Mouse (Mus musculus): ENCODE measurements around the gene Plau. TPM values are rescaled to one million over a fixed set of nuclear protein-coding genes. Genes with fewer than 3 reads are reported as not detected.

The Plau gene
- total RNA-seq, 2 experiments from 2014 or later, result 6.5 to 9.6 TPM

DNA sequence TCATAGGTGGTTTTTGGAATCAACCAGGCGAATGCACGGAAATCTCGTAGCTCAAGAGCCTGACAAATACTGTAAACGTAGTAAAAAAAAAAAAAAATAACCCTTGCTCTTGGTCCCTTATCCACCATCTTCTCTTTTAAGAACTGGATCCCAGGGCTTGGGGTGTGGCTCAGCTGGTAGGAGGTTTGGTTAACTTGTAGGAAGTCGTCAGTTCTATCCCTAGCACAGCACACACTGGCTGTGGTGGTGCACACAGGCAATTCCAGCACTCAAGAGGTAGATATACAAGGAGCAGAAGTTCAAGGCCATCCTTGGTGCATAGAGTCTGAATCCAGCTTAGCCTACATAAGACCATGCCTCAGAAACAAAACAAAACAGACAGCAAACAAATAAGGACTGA lies 48.2 kb downstream of the Plau start:
- no peak for DNase-seq (ENCODE audit: extremely low spot score in 1 of 2, low spot score in 2 of 2)
- H3K4me3 ChIP-seq, result no peak overlapping the region
- intact Hi-C loops (cut with DNase I), result no loop called here
- TF ChIP-seq CTCF (IDR thresholded peaks at IDR 0.05), result no peak
- no peak overlapping the region for H3K27ac ChIP-seq

DNA sequence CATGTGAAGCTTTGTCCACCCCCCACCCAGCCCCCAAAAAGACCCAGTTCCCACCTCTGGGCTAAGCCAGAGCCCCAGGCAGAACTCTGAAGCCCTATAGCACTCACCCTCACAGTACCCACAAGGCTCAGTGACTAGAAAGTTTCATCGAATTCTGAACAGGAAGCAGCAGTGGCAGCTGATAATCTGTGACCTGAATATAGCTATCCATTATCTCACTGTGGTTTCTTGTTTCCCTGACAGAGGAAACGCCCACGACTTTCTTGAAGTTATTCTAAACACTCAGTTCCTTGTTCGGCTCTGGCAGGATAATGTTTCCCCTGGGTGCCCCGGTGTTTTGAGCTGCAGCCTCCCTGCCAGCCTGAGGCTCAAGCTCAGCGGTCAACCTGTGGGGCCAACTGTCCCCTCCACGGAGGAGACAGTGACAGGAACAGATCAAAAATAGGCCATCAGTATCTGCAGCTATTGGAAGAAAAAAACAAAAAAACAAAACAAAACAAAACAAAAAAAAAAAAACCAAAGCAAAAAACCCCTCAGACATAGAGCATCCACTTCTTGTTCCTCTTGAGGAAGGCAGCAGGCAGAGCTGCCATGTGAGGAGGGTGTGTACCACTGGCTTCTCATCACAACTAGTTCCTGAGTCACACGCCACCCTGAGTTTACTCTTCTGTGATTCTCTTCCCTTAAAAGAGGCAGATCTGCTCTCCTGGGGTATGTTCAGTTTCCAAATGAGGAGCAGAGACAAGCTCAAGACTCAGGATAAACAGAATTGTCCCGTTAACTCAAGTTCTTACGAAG lies 48.8 kb downstream of the Plau start:
- Histone ChIP-seq H3K27ac (no peak overlapping the region), H3K4me3 (no peak overlapping the region)
- intact Hi-C loops (cut with DNase I), result no loop called here
- no peak for DNase-seq (ENCODE audit: extremely low spot score in 1 of 2, low spot score in 2 of 2)
- no peak for TF ChIP-seq CTCF (IDR thresholded peaks at IDR 0.05)

DNA sequence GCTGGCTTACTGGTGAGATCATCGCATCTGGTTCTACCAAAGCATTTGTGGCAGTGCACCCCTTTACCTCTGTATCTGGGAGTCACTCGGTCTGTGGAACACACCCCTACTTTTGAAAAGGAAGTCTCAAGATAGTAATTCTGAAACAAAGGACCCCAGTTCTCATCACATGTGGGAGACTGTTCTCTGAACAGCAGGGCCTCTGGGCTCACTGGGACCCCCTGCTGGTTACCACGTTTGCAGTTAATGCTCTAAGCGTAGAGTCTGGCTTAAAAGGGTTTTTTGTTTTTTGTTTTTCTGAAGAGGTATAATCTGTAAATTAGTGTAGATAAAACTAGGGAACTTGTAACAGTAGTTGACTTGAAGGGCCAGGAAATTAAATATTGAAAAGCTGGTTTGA lies 49.8 kb downstream of the Plau start:
- intact Hi-C loops (cut with DNase I), result no loop called here
- Histone ChIP-seq H3K27ac (no peak overlapping the region), H3K4me3 (no peak overlapping the region)
- peak; percentile 64 for TF ChIP-seq CTCF (IDR thresholded peaks at IDR 0.05)
- DNase-seq (ENCODE audit: extremely low spot score in 1 of 2, low spot score in 2 of 2), result no peak

DNA sequence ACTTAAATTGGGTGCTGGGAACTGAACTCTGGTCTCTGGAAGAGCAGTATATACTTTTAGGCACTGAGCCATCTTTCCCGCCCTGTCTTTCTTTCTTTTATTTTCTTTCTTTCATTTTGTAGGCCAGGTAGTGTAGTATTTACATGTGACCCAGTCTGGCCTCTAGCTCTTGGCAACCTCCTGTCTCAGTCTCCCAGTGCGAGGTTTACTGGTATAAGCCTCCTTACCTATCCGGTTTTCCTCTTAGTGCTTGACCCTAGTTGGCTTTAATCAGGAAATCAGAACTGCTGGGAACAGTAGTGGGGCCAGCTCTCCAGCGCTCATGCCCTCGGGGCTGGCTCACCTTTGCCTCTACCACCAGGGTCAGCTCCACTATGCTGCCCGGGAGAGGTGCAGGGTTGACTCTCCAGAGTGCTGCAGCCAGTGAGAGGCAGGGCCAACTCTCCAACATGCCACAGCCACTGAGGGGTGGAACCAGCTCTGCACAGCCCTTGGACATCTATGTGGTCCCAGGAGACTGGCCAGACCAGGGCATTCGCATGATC lies 51.2 kb downstream of the Plau start:
- Histone ChIP-seq H3K27ac (no peak overlapping the region), H3K4me3 (no peak overlapping the region)
- no peak for DNase-seq (ENCODE audit: extremely low spot score in 1 of 2, low spot score in 2 of 2)
- intact Hi-C loops (cut with DNase I), result no loop called here
- no peak for TF ChIP-seq CTCF (IDR thresholded peaks at IDR 0.05)

DNA sequence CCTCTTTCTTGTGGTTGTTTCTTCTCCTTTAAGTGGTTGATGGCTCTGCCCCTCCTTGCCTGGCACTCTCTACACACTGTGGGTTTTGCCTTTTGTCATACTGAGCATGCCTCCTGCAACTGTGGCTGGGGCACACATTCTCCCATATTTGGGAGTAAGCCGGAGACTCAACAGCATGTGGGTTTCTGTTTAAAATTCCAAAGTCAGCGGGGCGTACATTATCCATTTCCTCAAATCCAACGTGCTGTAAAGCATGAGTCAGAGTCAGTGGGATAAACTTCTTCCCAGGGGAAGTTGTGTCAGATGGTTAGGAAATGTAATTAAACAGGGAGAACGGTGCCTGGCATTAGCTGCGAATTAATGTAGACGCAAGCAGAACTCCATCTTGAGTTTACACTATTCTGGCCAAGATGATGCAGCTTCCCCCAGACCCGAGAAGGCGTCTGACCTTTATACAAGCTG lies 55.5 kb downstream of the Plau start:
- DNase-seq (ENCODE audit: extremely low spot score in 1 of 2, low spot score in 2 of 2), result peak; percentile 26 to 37
- no peak for TF ChIP-seq CTCF (IDR thresholded peaks at IDR 0.05)
- Histone ChIP-seq H3K27ac (no peak overlapping the region; the same call in 1 of the 2 replicates), H3K4me3 (no peak overlapping the region)
- intact Hi-C loops (cut with DNase I), result no loop called here

Other genes with a start within 250 kb of the Plau start
- 10 to 100 TPM; 42.2 to 48.8 TPM for gene Usp54, start 195.6 kb upstream of the Plau start, total RNA-seq (2021)
- gene Myoz1, start 180.1 kb upstream of the Plau start, total RNA-seq (2021), result not detected
- under 1 TPM; 0.21 to 0.23 TPM for gene Synpo2l, start 168.3 kb upstream of the Plau start, total RNA-seq (2021)
- gene Sec24c, start 162.4 kb upstream of the Plau start, total RNA-seq (2021), result 100 to 1,000 TPM; 113 to 115 TPM
- 10 to 100 TPM; 17.6 to 18.2 TPM for gene Fut11, start 141.7 kb upstream of the Plau start, total RNA-seq (2021)
- gene Chchd1, start 133.7 kb upstream of the Plau start, total RNA-seq (2021), result 10 to 100 TPM; 47.3 to 48.1 TPM
- 100 to 1,000 TPM; 176 to 180 TPM for gene Zswim8, start 129.1 kb upstream of the Plau start, total RNA-seq (2021)
- 10 to 100 TPM; 15.5 to 17.7 TPM for gene Ndst2, start 102.1 kb upstream of the Plau start, total RNA-seq (2021)
- gene Camk2g, start 42.6 kb upstream of the Plau start, total RNA-seq (2021), result 100 to 1,000 TPM; 328 to 345 TPM
- 10 to 100 TPM; 23.7 to 25.0 TPM for gene Vcl, start 92.7 kb downstream of the Plau start, total RNA-seq (2021)
- 10 to 100 TPM; 62.5 to 64.3 TPM for gene Ap3m1, start 215.8 kb downstream of the Plau start, total RNA-seq (2021)
- gene Adk, start 215.9 kb downstream of the Plau start, total RNA-seq (2021), result 10 to 100 TPM; 59.5 to 69.6 TPM

Measured in left cerebral cortex, adult 2 months (tissue).